Mouse (Mus musculus) neural tube, embryonic 13.5 days (tissue): ENCODE measurements around the gene Apoa4. TPM values are rescaled to one million over a fixed set of nuclear protein-coding genes. Genes with fewer than 3 reads are reported as not detected.

ENCODE experiments used
- ATAC-seq: fragments of 200-750 bp; cut with Nextera tagmentation; 2 replicates; pipeline ENCODE4 v1.8.0; 2017; ENCODE audit warnings: low read depth, mild to moderate bottlenecking, moderate TSS enrichment, moderate library complexity
- H3K27ac ChIP-seq: fragments of 300-500 bp; sonication (generic); replicated peaks from 2 replicates; pipeline ENCODE4 v1.5.1; 2015; ENCODE audit warnings: moderate library complexity, mild to moderate bottlenecking, inconsistent platforms
- H3K27me3 ChIP-seq: fragments of 300-500 bp; sonication (generic); 2 replicates; pipeline ENCODE4 v1.6.1; 2015; ENCODE audit warnings: mild to moderate bottlenecking, inconsistent platforms
- H3K36me3 ChIP-seq: fragments of 300-500 bp; sonication (generic); 2 replicates; pipeline ENCODE4 v1.6.1; 2015; ENCODE audit warnings: mild to moderate bottlenecking, inconsistent platforms
- H3K4me1 ChIP-seq: fragments of 300-500 bp; sonication (generic); replicated peaks from 2 replicates; pipeline ENCODE4 v1.6.1; 2015; ENCODE audit warnings: inconsistent platforms
- H3K4me2 ChIP-seq: fragments of 300-500 bp; sonication (generic); 2 replicates; pipeline ENCODE4 v1.6.1; 2015; ENCODE audit warnings: inconsistent platforms, mild to moderate bottlenecking, moderate library complexity
- H3K4me3 ChIP-seq: fragments of 300-500 bp; sonication (generic); 2 replicates; pipeline ENCODE4 v1.5.1; 2015; ENCODE audit warnings: mild to moderate bottlenecking, inconsistent platforms
- H3K9ac ChIP-seq: fragments of 300-500 bp; sonication (generic); 2 replicates; pipeline ENCODE4 v1.6.1; 2015; ENCODE audit warnings: moderate library complexity, mild to moderate bottlenecking, inconsistent platforms
- H3K9me3 ChIP-seq: fragments of 300-500 bp; sonication (generic); 2 replicates; pipeline ENCODE4 v1.6.1; 2016; ENCODE audit warnings: inconsistent platforms
- WGBS: fragments of 180-500 bp; shearing (Covaris S2); methylation state at CpG from one replicate; pipeline ENCODE4 v1.1.7; 2015; 5-methylcytosine and 5-hydroxymethylcytosine counted together
- polyA plus RNA-seq: library from polyadenylated mRNA; unstranded; fragments of >200 nt; fragmentation: Nextera tagmentation; extraction: Ambion mirVana; gene quantifications from 2 replicates; pipeline ENCODE4 v1.2.1, GENCODE M21; 2015

Apoa4 gene
- 0.14 TPM in 1 of 2 replicates, not detected in the other for polyA plus RNA-seq

DNA sequence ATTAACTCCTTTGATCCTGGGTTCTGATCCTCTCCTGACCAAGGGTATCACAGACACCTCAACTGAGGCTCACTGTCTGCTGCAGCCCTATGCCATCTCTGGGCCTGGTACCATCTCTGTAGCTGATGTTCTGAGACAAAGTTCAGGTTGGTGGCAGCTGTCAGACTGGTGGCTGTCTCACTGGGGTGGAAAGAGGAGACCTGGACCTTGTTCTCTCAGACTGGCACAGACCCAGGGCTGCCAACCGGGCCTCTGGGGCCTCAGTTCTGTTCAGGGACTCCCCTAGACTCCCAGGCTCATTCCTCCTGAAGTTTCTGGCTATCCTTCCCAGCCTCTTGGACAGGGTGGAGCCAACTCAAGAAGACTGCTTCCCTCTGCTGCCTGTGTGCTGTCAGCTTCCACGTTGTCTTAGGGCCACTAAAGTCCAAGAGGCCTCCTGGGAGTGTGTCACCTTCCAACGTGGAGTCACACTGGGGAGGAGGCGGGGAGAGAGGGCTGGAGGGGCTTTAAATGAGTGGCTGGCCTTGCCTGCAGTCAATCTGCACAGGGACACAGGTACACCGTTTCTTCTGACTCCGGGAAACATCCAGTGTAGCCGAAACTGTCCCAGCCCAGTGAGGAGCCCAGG, at the start of gene Apoa4:
Gene Apoa4, plus strand, starts transcription at position 171 of the 628 bp plus-strand sequence.
- no peaks in the 10 kb centered on the region for H3K27me3 ChIP-seq
- WGBS, result 72% methylated on average over 7 of the region's 7 CpGs
- H3K4me2 ChIP-seq, result no peak within 1 kb of the TSS
- no peak within 1 kb of the TSS for H3K4me3 ChIP-seq
- no peaks in the 10 kb centered on the region for H3K9me3 ChIP-seq
- no peak within 1 kb of the TSS for H3K27ac ChIP-seq
- H3K9ac ChIP-seq, result no peak within 1 kb of the TSS
- H3K36me3 ChIP-seq, result no peaks in the 10 kb centered on the region
- no peaks in the 10 kb centered on the region for H3K4me1 ChIP-seq
- no peak for ATAC-seq

DNA sequence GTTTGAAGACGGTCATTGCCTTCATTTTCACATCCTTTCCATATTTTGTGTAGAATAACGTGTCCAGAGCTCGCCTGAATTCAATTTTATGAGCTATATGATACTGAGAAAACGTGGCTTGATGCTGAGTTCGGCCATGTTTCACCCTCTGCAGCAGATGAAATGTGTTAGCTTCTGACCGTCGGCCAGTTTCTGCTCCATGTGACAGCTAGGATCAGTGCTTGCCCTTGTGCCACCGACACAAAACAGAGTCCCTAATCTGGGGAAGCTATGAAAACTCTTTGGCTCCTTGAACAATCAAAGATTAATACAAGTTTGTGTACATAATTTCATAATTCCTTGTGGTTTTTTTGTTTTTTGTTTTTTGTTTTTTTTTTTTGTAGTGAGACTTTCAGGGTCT, 49.3 kb upstream of the Apoa4 start:
- H3K27me3 ChIP-seq, result no peaks in the 10 kb centered on the region
- no peak overlapping the region for H3K9ac ChIP-seq
- no peak for ATAC-seq
- WGBS, result 79% methylated on average over 8 of the region's 8 CpGs
- H3K9me3 ChIP-seq, result no peaks in the 10 kb centered on the region
- no peak overlapping the region for H3K4me3 ChIP-seq
- H3K27ac ChIP-seq, result no peak overlapping the region
- H3K4me2 ChIP-seq, result no peak overlapping the region
- H3K4me1 ChIP-seq, result peaks cover 4% of the 10 kb centered on the region; the same call in 1 of the 2 replicates
- peaks cover 21% of the 10 kb centered on the region for H3K36me3 ChIP-seq

DNA sequence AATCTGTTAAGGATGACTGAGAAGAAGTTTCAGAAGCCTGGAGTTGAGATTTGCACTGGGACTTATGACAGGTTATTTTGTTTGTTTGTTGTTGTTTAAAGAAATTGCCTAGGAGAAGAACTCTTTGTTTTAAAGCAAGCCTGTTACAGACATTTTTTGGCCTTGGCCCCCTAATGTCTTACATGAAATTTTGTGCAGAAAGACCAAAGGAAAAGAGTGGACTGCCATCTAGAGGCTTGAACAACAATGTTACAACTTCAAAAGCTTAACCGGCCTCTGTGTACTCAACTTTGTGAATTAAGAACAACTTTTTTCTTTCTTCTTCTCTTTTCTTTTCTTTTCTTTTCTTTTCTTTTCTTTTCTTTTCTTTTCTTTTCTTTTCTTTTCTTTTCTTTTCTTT, 48.9 kb upstream of the Apoa4 start:
- no peak for ATAC-seq
- Histone ChIP-seq H3K9ac (no peak overlapping the region), H3K36me3 (peaks cover 25% of the 10 kb centered on the region), H3K27me3 (no peaks in the 10 kb centered on the region), H3K4me2 (no peak overlapping the region), H3K4me3 (no peak overlapping the region), H3K27ac (no peak overlapping the region), H3K9me3 (no peaks in the 10 kb centered on the region), H3K4me1 (peaks cover 4% of the 10 kb centered on the region; the same call in 1 of the 2 replicates)
- 45% methylated on average over 1 of the region's 1 CpGs for WGBS

DNA sequence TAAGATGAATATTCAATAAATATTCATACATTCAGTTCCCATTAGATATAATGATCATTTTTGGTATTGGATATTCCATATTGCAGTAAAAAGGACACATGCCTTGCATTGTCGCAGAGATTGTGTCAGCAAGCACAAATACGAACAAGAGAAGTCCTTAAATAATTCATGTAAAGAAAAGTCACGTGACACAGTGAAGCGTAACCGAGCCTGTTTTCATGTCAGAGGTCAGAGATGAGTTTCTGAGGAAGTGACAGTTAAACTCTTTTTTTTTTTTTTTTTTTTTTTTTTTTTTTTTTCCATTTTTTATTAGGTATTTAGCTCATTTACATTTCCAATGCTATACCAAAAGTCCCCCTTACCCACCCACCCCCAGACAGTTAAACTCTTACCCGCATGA, 47.9 kb upstream of the Apoa4 start:
- no peak for ATAC-seq

DNA sequence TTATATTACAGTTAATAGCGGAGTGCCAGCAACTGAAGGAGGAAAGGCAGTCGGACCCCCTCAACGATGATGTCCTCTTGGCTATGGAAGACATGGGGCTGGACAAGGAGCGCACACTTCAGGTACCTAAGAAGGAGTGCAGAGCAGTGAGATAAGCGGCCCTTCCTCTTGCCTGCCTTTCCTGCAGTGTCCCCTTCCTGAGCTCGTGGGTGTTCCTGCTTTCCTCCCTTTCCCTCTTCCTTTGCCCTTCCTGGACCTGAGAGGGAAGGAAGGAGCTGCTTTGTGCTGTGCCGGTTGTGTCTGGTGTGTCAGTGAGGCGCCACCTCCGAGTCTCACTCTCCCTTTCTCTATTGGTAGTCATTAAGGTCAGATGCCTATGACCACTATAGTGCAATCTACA, 45.7 kb upstream of the Apoa4 start:
- Histone ChIP-seq H3K4me1 (no peaks in the 10 kb centered on the region), H3K9me3 (no peaks in the 10 kb centered on the region), H3K27me3 (no peaks in the 10 kb centered on the region), H3K4me2 (no peak overlapping the region), H3K9ac (no peak overlapping the region), H3K27ac (no peak overlapping the region), H3K4me3 (no peak overlapping the region), H3K36me3 (peaks cover 56% of the 10 kb centered on the region)
- WGBS, result 82% methylated on average over 9 of the region's 9 CpGs
- ATAC-seq, result no peak

More for the DNA sequence above, 47.9 kb upstream of the Apoa4 start:
- Histone ChIP-seq H3K4me1 (peaks cover 4% of the 10 kb centered on the region; the same call in 1 of the 2 replicates), H3K27ac (no peak overlapping the region), H3K9ac (no peak overlapping the region), H3K36me3 (peaks cover 35% of the 10 kb centered on the region), H3K4me3 (no peak overlapping the region), H3K9me3 (no peaks in the 10 kb centered on the region), H3K4me2 (no peak overlapping the region), H3K27me3 (no peaks in the 10 kb centered on the region)
- WGBS, result 80% methylated on average over 6 of the region's 6 CpGs

DNA sequence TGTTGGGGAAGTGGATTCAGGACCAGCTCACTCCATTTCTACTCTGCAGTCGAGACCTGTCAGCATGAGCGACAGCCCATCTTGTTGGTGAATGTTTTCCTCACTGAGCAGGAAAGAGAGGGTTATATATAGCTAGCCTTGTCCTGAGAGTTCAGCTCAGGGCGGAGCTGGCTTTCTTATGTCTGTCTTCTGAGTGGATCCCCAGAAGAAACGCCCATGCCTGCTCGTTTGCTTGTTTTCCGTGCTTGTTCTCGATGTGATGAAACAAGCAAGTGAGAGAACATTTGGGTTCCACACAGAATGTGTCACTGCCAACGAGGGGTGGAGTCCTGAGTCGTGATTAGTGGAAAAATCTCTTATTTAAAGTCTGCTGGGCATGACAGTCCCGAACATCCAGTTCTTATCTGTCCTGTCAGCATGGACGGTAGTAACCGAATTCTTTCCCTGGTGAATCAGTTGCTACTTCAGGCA, 43.8 kb upstream of the Apoa4 start:
- H3K27me3 ChIP-seq, result no peaks in the 10 kb centered on the region
- no peak overlapping the region for H3K4me2 ChIP-seq
- no peak for ATAC-seq
- no peak overlapping the region for H3K27ac ChIP-seq
- WGBS, result 85% methylated on average over 12 of the region's 12 CpGs
- H3K9me3 ChIP-seq, result no peaks in the 10 kb centered on the region
- H3K4me1 ChIP-seq, result no peaks in the 10 kb centered on the region
- no peak overlapping the region for H3K9ac ChIP-seq
- no peak overlapping the region for H3K4me3 ChIP-seq
- peaks cover 74% of the 10 kb centered on the region for H3K36me3 ChIP-seq

DNA sequence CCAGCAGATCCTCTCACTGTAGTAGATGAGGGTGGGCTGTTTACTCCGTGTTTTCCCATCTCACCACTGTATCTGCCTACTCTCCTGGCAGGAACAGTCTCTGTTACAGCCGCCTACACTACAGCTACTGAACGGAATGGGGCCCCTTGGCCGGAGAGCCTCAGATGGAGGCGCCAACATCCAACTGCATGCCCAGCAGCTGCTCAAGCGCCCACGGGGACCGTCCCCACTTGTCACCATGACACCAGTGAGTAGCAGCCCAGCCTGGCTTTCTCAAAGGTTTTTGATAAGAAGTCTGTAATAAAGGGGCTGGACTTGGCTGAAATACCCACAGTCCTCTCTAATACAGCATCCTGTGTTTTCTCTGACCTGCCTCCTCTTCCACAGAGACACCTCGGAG, 42.0 kb upstream of the Apoa4 start:
- no peak for ATAC-seq
- Histone ChIP-seq H3K4me2 (no peak overlapping the region), H3K27me3 (no peaks in the 10 kb centered on the region), H3K27ac (no peak overlapping the region), H3K9me3 (no peaks in the 10 kb centered on the region), H3K36me3 (peaks cover 85% of the 10 kb centered on the region), H3K4me3 (no peak overlapping the region), H3K4me1 (no peaks in the 10 kb centered on the region), H3K9ac (no peak overlapping the region)
- WGBS, result 90% methylated on average over 9 of the region's 9 CpGs

DNA sequence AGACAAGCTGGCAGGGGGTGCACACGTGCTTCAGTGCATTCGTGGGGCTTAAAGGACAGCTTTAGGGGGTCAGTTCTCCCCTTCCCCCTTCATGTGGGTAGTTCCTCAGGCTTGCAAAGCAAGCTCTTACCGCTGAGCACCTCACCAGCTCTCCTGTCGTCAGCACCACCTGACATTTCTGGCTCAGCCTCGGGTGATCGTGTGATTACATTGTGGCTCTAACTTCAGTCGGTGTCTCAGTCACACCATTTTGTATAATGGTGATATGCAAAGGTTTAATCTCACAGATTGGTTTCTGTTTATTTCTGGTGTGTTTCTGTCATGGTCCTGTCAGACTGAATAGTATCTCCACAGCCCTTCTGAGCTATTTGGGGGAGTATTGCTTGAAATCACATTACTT, 41.6 kb upstream of the Apoa4 start:
- Histone ChIP-seq H3K36me3 (peaks cover 86% of the 10 kb centered on the region), H3K27me3 (no peaks in the 10 kb centered on the region), H3K27ac (no peak overlapping the region), H3K9ac (no peak overlapping the region), H3K9me3 (no peaks in the 10 kb centered on the region), H3K4me2 (no peak overlapping the region), H3K4me1 (no peaks in the 10 kb centered on the region), H3K4me3 (no peak overlapping the region)
- 90% methylated on average over 7 of the region's 7 CpGs for WGBS
- no peak for ATAC-seq

DNA sequence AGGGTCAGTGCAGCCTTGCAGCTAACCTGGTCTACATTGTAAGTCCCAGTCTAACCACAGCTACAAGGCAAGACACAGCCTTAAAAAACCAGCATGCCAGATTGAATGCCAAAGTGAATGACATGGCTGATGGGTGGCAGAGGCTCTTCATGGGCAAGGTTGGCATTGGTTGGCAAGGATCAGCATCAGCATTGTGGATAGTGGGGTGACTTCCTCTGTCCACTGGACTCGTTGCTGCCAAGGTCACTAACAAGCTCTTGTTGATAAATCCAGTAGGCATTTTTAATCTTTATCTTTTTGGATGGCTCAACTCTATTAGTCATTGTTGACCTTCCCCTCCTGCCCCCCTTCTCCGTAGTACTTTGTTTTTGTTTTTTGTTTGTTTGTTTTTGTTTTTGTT, 40.9 kb upstream of the Apoa4 start:
- Histone ChIP-seq H3K27ac (no peak overlapping the region), H3K4me1 (no peaks in the 10 kb centered on the region), H3K36me3 (peaks cover 88% of the 10 kb centered on the region), H3K4me2 (no peak overlapping the region), H3K27me3 (no peaks in the 10 kb centered on the region), H3K9me3 (no peaks in the 10 kb centered on the region), H3K4me3 (no peak overlapping the region), H3K9ac (no peak overlapping the region)
- 89% methylated on average over 2 of the region's 2 CpGs for WGBS
- ATAC-seq, result no peak

DNA sequence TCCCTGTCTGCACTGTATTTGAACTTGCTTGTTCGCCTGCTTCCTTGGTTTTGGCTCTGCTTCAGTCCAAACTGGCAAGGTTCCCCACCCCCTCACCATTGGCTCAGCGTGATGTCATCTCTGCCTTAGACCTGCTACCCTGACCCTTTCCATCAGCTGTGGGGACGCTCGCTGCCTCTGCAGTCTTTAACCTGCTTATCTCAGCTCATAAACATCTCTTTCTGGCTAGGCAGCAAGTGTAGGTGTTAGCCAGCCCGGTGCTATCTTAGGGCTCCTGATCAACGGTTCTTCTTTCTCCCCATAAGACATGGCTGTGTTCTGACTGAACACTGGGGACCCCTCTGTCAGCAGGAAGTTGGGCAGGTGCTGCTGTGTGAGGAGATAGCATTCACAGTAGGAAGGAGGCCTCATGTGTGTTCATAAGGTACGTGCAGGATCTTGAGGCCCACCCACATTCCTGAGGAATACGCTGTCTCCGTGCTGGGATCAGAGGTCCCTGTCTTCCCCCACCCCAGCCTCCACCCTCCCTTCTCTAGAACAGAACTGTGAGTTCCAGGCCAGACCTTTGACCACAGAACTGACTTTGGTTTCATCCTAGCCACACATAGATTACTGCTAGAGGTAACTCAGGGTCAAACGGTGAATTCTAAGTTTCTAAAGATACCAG, 33.5 kb upstream of the Apoa4 start:
- no peaks in the 10 kb centered on the region for H3K27me3 ChIP-seq
- H3K36me3 ChIP-seq, result peaks cover 88% of the 10 kb centered on the region
- no peaks in the 10 kb centered on the region for H3K9me3 ChIP-seq
- no peak overlapping the region for H3K27ac ChIP-seq
- no peak overlapping the region for H3K9ac ChIP-seq
- ATAC-seq, result no peak
- no peak overlapping the region for H3K4me3 ChIP-seq
- no peaks in the 10 kb centered on the region for H3K4me1 ChIP-seq
- no peak overlapping the region for H3K4me2 ChIP-seq
- WGBS, result 90% methylated on average over 10 of the region's 10 CpGs

DNA sequence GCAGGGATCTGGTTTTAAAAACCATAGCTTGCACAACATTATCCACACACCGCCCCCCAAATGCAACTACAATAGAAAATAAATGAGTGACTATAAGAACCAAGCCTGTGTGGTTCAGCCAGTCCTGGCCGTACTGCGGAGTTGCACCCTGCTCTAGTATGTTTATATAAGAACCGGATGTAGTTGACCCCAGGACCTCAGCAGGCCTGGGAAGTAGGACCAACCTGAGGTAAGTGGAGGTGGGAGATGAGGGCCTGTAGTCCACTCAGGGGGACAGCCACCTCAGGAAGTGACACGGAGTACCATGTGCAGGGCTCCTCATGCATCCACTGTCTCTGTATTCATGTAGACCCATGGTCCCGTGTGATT, 33.0 kb upstream of the Apoa4 start:
- Histone ChIP-seq H3K9ac (no peak overlapping the region), H3K4me3 (no peak overlapping the region), H3K27me3 (no peaks in the 10 kb centered on the region), H3K4me1 (no peaks in the 10 kb centered on the region), H3K4me2 (no peak overlapping the region), H3K36me3 (peaks cover 88% of the 10 kb centered on the region), H3K27ac (no peak overlapping the region), H3K9me3 (no peaks in the 10 kb centered on the region)
- ATAC-seq, result no peak
- 88% methylated on average over 6 of the region's 6 CpGs for WGBS

DNA sequence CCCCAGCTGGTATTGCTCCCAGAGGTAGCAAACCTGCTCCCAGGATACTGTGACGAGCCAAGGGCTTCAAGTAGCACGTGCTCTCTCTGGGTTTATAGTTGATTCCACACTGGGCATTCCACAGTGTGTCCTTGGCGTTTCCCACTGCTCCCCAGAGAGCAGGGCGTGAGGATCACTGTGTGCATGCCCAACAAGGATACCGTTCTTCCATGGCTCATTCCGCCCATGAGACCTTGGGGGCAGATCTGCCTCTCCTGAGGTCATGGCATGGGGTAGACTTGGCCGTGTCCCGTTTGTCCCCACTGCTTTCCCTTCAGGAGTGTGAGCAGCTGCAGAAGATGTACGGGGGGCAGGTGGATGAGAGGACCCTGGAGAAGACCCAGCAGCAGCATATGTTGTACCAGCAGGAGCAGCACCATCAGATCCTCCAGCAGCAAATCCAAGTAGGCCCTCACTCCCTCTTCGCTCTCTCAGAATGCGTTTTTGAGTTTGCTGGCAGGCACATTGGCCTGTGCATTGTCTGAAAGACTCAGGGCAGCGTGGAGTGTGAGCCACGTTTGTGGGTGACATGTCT, 32.0 kb upstream of the Apoa4 start:
- Histone ChIP-seq H3K36me3 (peaks cover 94% of the 10 kb centered on the region), H3K9me3 (no peaks in the 10 kb centered on the region), H3K27me3 (no peaks in the 10 kb centered on the region), H3K4me2 (no peak overlapping the region), H3K4me3 (no peak overlapping the region), H3K27ac (no peak overlapping the region), H3K9ac (no peak overlapping the region), H3K4me1 (no peaks in the 10 kb centered on the region)
- WGBS, result 89% methylated on average over 13 of the region's 13 CpGs
- ATAC-seq, result no peak
